In the genomic region with DNA sequence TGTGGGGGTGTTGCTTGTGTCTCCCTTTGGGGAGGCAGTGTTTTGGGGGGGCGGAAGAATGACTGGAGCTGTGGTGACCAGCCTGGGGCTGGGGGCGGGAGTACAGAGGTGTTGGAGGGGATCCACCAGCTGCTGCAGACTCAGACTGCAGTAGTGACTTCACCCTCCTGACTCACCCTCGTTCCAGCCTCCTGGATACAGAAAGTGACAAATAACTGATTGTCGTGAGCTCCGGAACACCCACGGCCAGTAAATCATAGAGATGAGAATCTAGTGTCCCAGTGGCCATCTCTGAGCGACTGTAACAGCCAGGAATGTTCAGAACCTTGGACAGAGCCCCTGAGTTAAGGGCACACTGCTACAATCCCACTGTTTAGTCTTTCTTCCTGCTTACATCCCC, we compare ENCODE assay signal across 13 mouse cellular contexts. TPM values are rescaled to one million over a fixed set of nuclear protein-coding genes. Genes with fewer than 3 reads are reported as not detected.
DNase-seq lines count a peak whose midpoint lies in the region; ATAC-seq and TF ChIP-seq lines count a peak whose summit lies in the region.
"Had no signal": no experiment of that assay in that cellular context is flagged by ENCODE, and none has a peak within 500 bp of the region (broad histone marks: within the 10 kb centered on the region; RNA-seq: fewer than 3 reads in every experiment).

No protein-coding gene starts in this region.

- no peak overlapping the region for H3K4me2 ChIP-seq in hindbrain, embryonic 12.5 days (replicated peaks)
- H3K4me2 ChIP-seq in liver, postnatal 0 days (ENCODE audit: low read depth, low read length) = no peak overlapping the region
- H3K4me2 ChIP-seq: lung, embryonic 15.5 days; midbrain, embryonic 12.5 days; neural tube, embryonic 13.5 days had no signal

- WGBS in hindbrain, embryonic 10.5 days = 77% methylated on average over 7 of the region's 7 CpGs
- 72% methylated on average over 7 of the region's 7 CpGs for WGBS in hindbrain, embryonic 12.5 days
- 72% methylated on average over 7 of the region's 7 CpGs for WGBS in embryonic facial prominence, embryonic 10.5 days
- WGBS in liver, postnatal 0 days (ENCODE audit: insufficient replicate concordance) = 60% methylated on average over 7 of the region's 7 CpGs

- no peaks in the 10 kb centered on the region for H3K9me3 ChIP-seq in hindbrain, embryonic 10.5 days
- no peaks in the 10 kb centered on the region for H3K9me3 ChIP-seq in hindbrain, embryonic 12.5 days (replicated peaks)
- H3K9me3 ChIP-seq in embryonic facial prominence, embryonic 10.5 days = no peaks in the 10 kb centered on the region
- no peaks in the 10 kb centered on the region for H3K9me3 ChIP-seq in liver, postnatal 0 days (ENCODE audit: low read length)
- H3K9me3 ChIP-seq: lung, embryonic 15.5 days; midbrain, embryonic 12.5 days; neural tube, embryonic 13.5 days had no signal

- DNase-seq in hindbrain, embryonic 10.5 days (ENCODE audit: low spot score) = peak; percentile 6
- DNase-seq in right cerebral cortex, adult 18-20 months = peak; percentile 71
- no peak for DNase-seq in right cerebral cortex, postnatal 14 days
- DNase-seq in embryonic facial prominence, embryonic 10.5 days (ENCODE audit: low spot score) = peak; percentile 32
- peak; percentile 54 to 59 for DNase-seq in right cerebral cortex, postnatal 36 days (ENCODE audit: low spot score in 2 of 2)
- no peak for DNase-seq in liver, postnatal 0 days
- DNase-seq: cerebellum, postnatal 14 days; gastrocnemius, postnatal 25 days; kidney, adult 8-10 months had no signal

- TF ChIP-seq EP300 in liver, postnatal 0 days (IDR thresholded peaks at IDR 0.05; ENCODE audit: low read depth) = no peak

- no peak overlapping the region for H3K9ac ChIP-seq in hindbrain, embryonic 12.5 days
- H3K9ac ChIP-seq in liver, postnatal 0 days (replicated peaks) = no peak overlapping the region
- H3K9ac ChIP-seq: lung, embryonic 15.5 days; midbrain, embryonic 12.5 days; neural tube, embryonic 13.5 days had no signal

- H3K4me3 ChIP-seq in hindbrain, embryonic 10.5 days = no peak overlapping the region
- H3K4me3 ChIP-seq in hindbrain, embryonic 12.5 days = no peak overlapping the region
- no peak overlapping the region for H3K4me3 ChIP-seq in embryonic facial prominence, embryonic 10.5 days
- H3K4me3 ChIP-seq in liver, postnatal 0 days (ENCODE audit: low read depth, low read length) = no peak overlapping the region
- H3K4me3 ChIP-seq: lung, embryonic 15.5 days; midbrain, embryonic 12.5 days; neural tube, embryonic 13.5 days had no signal

- H3K4me1 ChIP-seq in hindbrain, embryonic 10.5 days (replicated peaks) = peaks cover 16% of the 10 kb centered on the region
- peaks cover 5% of the 10 kb centered on the region; the same call in 1 of the 2 replicates for H3K4me1 ChIP-seq in hindbrain, embryonic 12.5 days
- H3K4me1 ChIP-seq in embryonic facial prominence, embryonic 10.5 days = no peaks in the 10 kb centered on the region
- no peaks in the 10 kb centered on the region for H3K4me1 ChIP-seq in liver, postnatal 0 days (ENCODE audit: insufficient read depth)
- H3K4me1 ChIP-seq: lung, embryonic 15.5 days; midbrain, embryonic 12.5 days had no signal

- no peak for TF ChIP-seq CTCF in liver, postnatal 0 days (IDR thresholded peaks at IDR 0.05; ENCODE audit: low read depth)

- no peaks in the 10 kb centered on the region for H3K27me3 ChIP-seq in hindbrain, embryonic 10.5 days (ENCODE audit: insufficient read depth, poor library complexity, severe bottlenecking)
- 0 out of 2 replicates have a peak, but pooled peaks cover 3% of the 10 kb centered on the region for H3K27me3 ChIP-seq in hindbrain, embryonic 12.5 days
- H3K27me3 ChIP-seq in embryonic facial prominence, embryonic 10.5 days (replicated peaks; ENCODE audit: low read depth, poor library complexity, severe bottlenecking) = no peaks in the 10 kb centered on the region
- H3K27me3 ChIP-seq in liver, postnatal 0 days (ENCODE audit: insufficient read depth, low read length) = no peaks in the 10 kb centered on the region
- H3K27me3 ChIP-seq: lung, embryonic 15.5 days; midbrain, embryonic 12.5 days; neural tube, embryonic 13.5 days had no signal

- H3K36me3 ChIP-seq in hindbrain, embryonic 10.5 days = no peaks in the 10 kb centered on the region
- no peaks in the 10 kb centered on the region for H3K36me3 ChIP-seq in hindbrain, embryonic 12.5 days
- no peaks in the 10 kb centered on the region for H3K36me3 ChIP-seq in embryonic facial prominence, embryonic 10.5 days (replicated peaks)
- H3K36me3 ChIP-seq in liver, postnatal 0 days (replicated peaks; ENCODE audit: insufficient read depth, low read length) = no peaks in the 10 kb centered on the region
- H3K36me3 ChIP-seq: lung, embryonic 15.5 days; midbrain, embryonic 12.5 days; neural tube, embryonic 13.5 days had no signal

- no peak for ATAC-seq in hindbrain, embryonic 12.5 days (ENCODE audit: low FRiP score)
- ATAC-seq in liver, postnatal 0 days = no peak

- no peak overlapping the region for H3K27ac ChIP-seq in hindbrain, embryonic 10.5 days
- H3K27ac ChIP-seq in hindbrain, embryonic 12.5 days = no peak overlapping the region
- no peak overlapping the region for H3K27ac ChIP-seq in embryonic facial prominence, embryonic 10.5 days (replicated peaks)
- no peak overlapping the region for H3K27ac ChIP-seq in liver, postnatal 0 days (ENCODE audit: low read depth)
- H3K27ac ChIP-seq: lung, embryonic 15.5 days; midbrain, embryonic 12.5 days; neural tube, embryonic 13.5 days had no signal

RNA-seq across cellular contexts. Expression of a gene that starts 53.4 kb away (rescaled TPM):
- 1.2 and 3.1 TPM in 2 replicates for polyA plus RNA-seq in hindbrain, embryonic 10.5 days (2016; fragmentation: Nextera tagmentation; extraction: Ambion mirVana)
- polyA plus RNA-seq in hindbrain, embryonic 12.5 days (2016; fragmentation: Nextera tagmentation; extraction: Ambion mirVana) = 7.4 and 7.6 TPM in 2 replicates
- 0.68 and 0.76 TPM in 2 replicates for polyA plus RNA-seq in embryonic facial prominence, embryonic 10.5 days (2016; fragmentation: Nextera tagmentation; extraction: Ambion mirVana)
- 0.06 TPM in 1 of 2 replicates, not detected in the other for polyA plus RNA-seq in liver, postnatal 0 days (2015; fragmentation: Nextera tagmentation; extraction: Ambion mirVana)

Comparison
In these comparisons a context has a peak if more than half of its experiments do, and no peak if none do; other contexts are left out.
1. DNase-seq: peak in hindbrain, embryonic 10.5 days (single experiment), right cerebral cortex, adult 18-20 months (single experiment), embryonic facial prominence, embryonic 10.5 days (single experiment) and right cerebral cortex, postnatal 36 days (2 of 2); none in right cerebral cortex, postnatal 14 days (single experiment) and liver, postnatal 0 days (single experiment).